Mouse (Mus musculus): ENCODE measurements around the gene C1ra. TPM values are rescaled to one million over a fixed set of nuclear protein-coding genes. Genes with fewer than 3 reads are reported as not detected.
"Not testable (repeated sequence)": the region's sequence is repeated elsewhere in the genome, so short reads cannot be mapped to it uniquely, and the experiment has no call there.

C1ra gene
- polyA plus RNA-seq, 1 experiment, result 8.9 TPM

DNA sequence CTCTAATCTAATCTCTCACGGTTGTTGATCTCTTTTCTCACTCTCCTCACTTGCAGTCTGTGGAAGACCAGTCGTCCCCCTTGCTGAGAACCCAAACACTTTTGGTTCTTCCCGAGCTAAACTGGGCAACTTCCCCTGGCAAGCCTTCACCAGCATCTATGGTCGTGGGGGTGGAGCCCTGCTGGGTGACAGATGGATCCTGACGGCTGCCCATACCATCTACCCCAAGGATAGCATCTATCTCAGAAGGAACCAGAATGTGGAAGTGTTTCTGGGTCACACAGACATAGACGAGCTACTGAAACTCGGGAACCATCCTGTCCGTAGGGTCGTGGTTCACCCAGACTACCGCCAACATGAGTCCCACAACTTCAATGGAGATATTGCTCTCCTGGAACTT lies 3.9 kb upstream of the C1ra start:
- TF ChIP-seq POLR2A (IDR thresholded peaks at IDR 0.05; ENCODE audit: borderline replicate concordance, control insufficient read depth, low read depth, low read length), result no peak
- TF ChIP-seq CTCF (IDR thresholded peaks at IDR 0.05; ENCODE audit: control insufficient read depth, insufficient read depth, low read length), result no peak
- WGBS, result 47% methylated on average over 10 of the region's 10 CpGs
- H3K4me1 ChIP-seq (ENCODE audit: control insufficient read depth, insufficient read depth, low read length), result peaks cover 6% of the 10 kb centered on the region; the same call in 1 of the 2 replicates

DNA sequence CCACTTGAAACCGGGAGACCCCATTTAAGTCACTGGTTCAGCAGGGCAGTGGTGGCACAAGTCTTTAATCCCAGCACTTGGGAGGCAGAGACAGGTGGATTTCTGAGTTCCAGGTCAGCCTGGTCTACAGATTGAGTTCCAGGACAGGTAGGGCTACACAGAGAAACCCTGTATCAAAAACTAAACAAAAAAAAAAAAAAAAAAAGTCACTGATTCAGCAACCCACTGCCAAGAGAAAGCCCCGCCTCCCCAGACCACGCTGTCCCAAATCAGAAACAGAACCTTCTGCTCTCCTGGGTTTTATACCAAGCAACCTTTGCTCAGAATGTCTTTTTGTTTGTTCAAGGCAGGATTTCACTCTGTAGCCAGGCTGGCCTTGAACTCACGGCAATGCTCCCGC lies 3.0 kb upstream of the C1ra start:
- H3K27ac ChIP-seq (ENCODE audit: control insufficient read depth, insufficient read depth, low read depth, low read length, poor library complexity); H3K4me1 ChIP-seq (ENCODE audit: control insufficient read depth, insufficient read depth, low read length); H3K4me3 ChIP-seq (replicated peaks; ENCODE audit: control insufficient read depth, low read depth, low read length): not testable (repeated sequence)
- 80% methylated on average over 5 of the region's 5 CpGs for WGBS

More for the DNA sequence above, 3.9 kb upstream of the C1ra start:
- no peak overlapping the region; the same call in 1 of the 2 replicates for H3K27ac ChIP-seq (ENCODE audit: control insufficient read depth, insufficient read depth, low read depth, low read length, poor library complexity)
- H3K4me3 ChIP-seq (replicated peaks; ENCODE audit: control insufficient read depth, low read depth, low read length), result no peak overlapping the region

- peaks cover under 1% of the 10 kb centered on the region; the same call in 1 of the 2 replicates for H3K4me1 ChIP-seq (ENCODE audit: control insufficient read depth, insufficient read depth, low read length)
- TF ChIP-seq CTCF (IDR thresholded peaks at IDR 0.05; ENCODE audit: control insufficient read depth, insufficient read depth, low read length) (no peak), POLR2A (IDR thresholded peaks at IDR 0.05; ENCODE audit: borderline replicate concordance, control insufficient read depth, low read depth, low read length) (no peak)
- 55% methylated on average over 6 of the region's 6 CpGs for WGBS
These were observed 269 bp upstream of the C1ra start for GRCm38 (mm10) chr6:124511936-124512335.

GRCm38 (mm10) chr6:124517733-124518132 lies 5.5 kb downstream of the C1ra start:
- not testable (repeated sequence) for H3K4me3 ChIP-seq (replicated peaks; ENCODE audit: control insufficient read depth, low read depth, low read length); H3K27ac ChIP-seq (ENCODE audit: control insufficient read depth, insufficient read depth, low read depth, low read length, poor library complexity); H3K4me1 ChIP-seq (ENCODE audit: control insufficient read depth, insufficient read depth, low read length)
- 80% methylated on average over 4 of the region's 4 CpGs for WGBS

More at GRCm38 (mm10) chr6:124511936-124512335, 269 bp upstream of the C1ra start:
- Histone ChIP-seq H3K27ac (ENCODE audit: control insufficient read depth, insufficient read depth, low read depth, low read length, poor library complexity) (no peak overlapping the region), H3K4me3 (replicated peaks; ENCODE audit: control insufficient read depth, low read depth, low read length) (no peak overlapping the region)

- WGBS, result 40% methylated on average over 7 of the region's 7 CpGs
These were observed 9.9 kb downstream of the C1ra start for GRCm38 (mm10) chr6:124522082-124522481.

GRCm38 (mm10) chr6:124527881-124528280 lies 15.7 kb downstream of the C1ra start:
- Histone ChIP-seq H3K4me3 (replicated peaks; ENCODE audit: control insufficient read depth, low read depth, low read length) (no peak overlapping the region), H3K27ac (ENCODE audit: control insufficient read depth, insufficient read depth, low read depth, low read length, poor library complexity) (no peak overlapping the region), H3K4me1 (ENCODE audit: control insufficient read depth, insufficient read depth, low read length) (no peaks in the 10 kb centered on the region)
- TF ChIP-seq POLR2A (IDR thresholded peaks at IDR 0.05; ENCODE audit: borderline replicate concordance, control insufficient read depth, low read depth, low read length) (no peak), CTCF (IDR thresholded peaks at IDR 0.05; ENCODE audit: control insufficient read depth, insufficient read depth, low read length) (no peak)
- WGBS, result 66% methylated on average over 3 of the region's 3 CpGs

More at GRCm38 (mm10) chr6:124522082-124522481, 9.9 kb downstream of the C1ra start:
- H3K4me3 ChIP-seq (replicated peaks; ENCODE audit: control insufficient read depth, low read depth, low read length); H3K4me1 ChIP-seq (ENCODE audit: control insufficient read depth, insufficient read depth, low read length); H3K27ac ChIP-seq (ENCODE audit: control insufficient read depth, insufficient read depth, low read depth, low read length, poor library complexity): not testable (repeated sequence)

- WGBS, result 85% methylated on average over 8 of the region's 8 CpGs
- Histone ChIP-seq H3K27ac (ENCODE audit: control insufficient read depth, insufficient read depth, low read depth, low read length, poor library complexity) (no peak overlapping the region), H3K4me1 (ENCODE audit: control insufficient read depth, insufficient read depth, low read length) (no peaks in the 10 kb centered on the region), H3K4me3 (replicated peaks; ENCODE audit: control insufficient read depth, low read depth, low read length) (no peak overlapping the region)
- TF ChIP-seq POLR2A (IDR thresholded peaks at IDR 0.05; ENCODE audit: borderline replicate concordance, control insufficient read depth, low read depth, low read length) (no peak), CTCF (IDR thresholded peaks at IDR 0.05; ENCODE audit: control insufficient read depth, insufficient read depth, low read length) (no peak)
These were observed 18.9 kb downstream of the C1ra start for GRCm38 (mm10) chr6:124531077-124531476.

DNA sequence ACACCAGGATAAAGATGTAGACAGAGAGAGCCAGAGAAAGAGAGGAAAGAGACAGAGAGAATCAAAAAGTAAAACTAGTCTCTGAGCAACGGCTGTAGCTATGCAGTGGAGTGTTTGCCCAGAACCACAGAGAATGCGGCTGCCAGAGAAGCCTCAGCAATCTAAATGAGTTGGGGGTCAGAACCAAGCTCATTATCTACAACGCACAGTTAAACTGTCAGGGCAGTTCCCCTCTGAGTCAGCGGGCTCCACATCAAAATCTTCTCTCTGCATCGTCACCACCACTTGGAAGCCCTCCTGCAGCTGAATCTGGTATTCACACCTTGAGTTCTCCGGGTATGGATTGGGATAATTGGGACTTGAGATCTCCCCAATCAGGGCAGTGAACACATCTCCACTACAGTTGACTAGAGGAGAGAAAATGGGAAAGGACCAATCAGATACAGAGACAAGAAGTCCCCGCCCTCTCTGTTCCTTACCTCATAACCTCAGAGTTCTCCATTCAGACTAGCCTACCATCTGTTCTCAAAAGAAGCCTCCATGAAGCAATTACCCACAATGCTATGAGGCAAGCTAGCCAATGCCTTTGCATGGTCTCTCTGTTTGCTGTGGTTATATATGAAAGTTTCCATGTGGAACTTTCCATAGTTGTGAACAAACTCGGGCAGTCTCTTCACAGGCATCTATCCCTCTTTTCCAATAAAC lies 24.1 kb downstream of the C1ra start:
- not testable (repeated sequence) for H3K27ac ChIP-seq (ENCODE audit: control insufficient read depth, insufficient read depth, low read depth, low read length, poor library complexity); H3K4me3 ChIP-seq (replicated peaks; ENCODE audit: control insufficient read depth, low read depth, low read length); H3K4me1 ChIP-seq (ENCODE audit: control insufficient read depth, insufficient read depth, low read length)
- WGBS, result 65% methylated on average over 8 of the region's 8 CpGs

- not testable (repeated sequence) for H3K27ac ChIP-seq (ENCODE audit: control insufficient read depth, insufficient read depth, low read depth, low read length, poor library complexity); H3K4me1 ChIP-seq (ENCODE audit: control insufficient read depth, insufficient read depth, low read length); H3K4me3 ChIP-seq (replicated peaks; ENCODE audit: control insufficient read depth, low read depth, low read length)
- 66% methylated on average over 2 of the region's 2 CpGs for WGBS
These were observed 29.0 kb downstream of the C1ra start for GRCm38 (mm10) chr6:124541176-124541575.
